Mouse (Mus musculus): ENCODE results near the gene Ankrd36. TPM values are rescaled to one million over a fixed set of nuclear protein-coding genes. Genes with fewer than 3 reads are reported as not detected.

Ankrd36 gene
- not detected in 2 replicates for polyA plus RNA-seq (2012; rRNA removed)

DNA sequence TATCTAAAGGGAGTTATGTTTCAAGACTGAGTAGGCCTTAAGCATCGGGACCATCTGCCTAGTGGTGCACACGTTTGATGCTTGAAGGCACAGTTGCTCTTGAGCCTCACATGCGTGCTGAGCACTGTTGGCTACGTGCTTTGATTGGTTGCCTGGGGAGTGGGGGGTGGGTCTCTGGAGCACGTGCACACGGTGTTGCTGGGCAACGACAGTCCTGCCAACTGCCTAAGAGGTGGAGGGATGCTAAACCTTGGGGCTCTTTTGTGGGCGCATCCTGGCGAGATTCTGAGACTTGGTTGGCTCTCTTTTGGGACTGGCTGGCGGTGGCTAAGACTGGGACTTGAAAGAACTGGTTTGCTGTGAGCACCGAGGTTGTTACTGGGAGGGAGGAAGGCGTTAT lies at the start of gene Ankrd36:
TSS of gene Ankrd36 (plus strand) at position 211 of the 400 bp plus-strand sequence.

DNA sequence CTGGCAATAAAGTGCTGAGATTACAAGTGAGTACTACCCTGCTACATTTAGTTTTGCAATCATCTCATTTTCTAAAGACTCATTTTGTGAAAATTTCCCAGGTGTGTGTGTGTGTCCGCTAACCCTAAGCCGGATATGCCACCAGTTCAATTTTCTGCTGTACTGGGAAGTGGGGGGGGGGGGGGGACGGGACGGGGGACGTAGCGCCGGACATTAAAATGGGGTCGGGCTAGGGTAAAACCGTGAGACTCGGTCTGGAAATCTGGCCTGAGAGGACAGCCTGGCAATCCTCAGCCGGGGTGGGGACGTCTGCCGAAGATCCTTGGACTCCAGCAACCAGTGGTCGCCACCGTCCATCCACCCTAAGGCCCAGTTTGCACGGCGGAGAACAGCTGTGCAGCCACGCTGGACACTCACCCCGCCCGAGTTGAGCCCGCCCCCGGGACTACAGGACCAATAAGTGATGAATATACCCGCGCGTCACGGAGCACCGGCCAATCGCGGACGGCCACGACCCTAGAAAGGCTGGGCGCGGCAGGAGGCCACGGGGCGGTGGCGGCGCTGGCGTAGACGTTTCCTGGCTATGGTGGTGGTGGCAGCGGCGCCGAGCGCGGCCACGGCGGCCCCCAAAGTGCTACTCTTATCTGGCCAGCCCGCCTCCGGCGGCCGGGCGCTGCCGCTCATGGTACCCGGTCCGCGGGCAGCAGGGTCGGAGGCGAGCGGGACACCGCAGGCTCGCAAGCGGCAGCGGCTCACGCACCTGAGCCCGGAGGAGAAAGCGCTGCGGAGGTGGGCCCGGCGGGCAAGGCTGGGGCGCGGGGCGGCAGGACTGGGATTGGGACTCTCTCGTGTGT lies 48.8 kb upstream of the Ankrd36 start, which contains the start of gene Xbp1:
TSS of gene Xbp1 (plus strand) at position 248 of the 854 bp plus-strand sequence.

DNA sequence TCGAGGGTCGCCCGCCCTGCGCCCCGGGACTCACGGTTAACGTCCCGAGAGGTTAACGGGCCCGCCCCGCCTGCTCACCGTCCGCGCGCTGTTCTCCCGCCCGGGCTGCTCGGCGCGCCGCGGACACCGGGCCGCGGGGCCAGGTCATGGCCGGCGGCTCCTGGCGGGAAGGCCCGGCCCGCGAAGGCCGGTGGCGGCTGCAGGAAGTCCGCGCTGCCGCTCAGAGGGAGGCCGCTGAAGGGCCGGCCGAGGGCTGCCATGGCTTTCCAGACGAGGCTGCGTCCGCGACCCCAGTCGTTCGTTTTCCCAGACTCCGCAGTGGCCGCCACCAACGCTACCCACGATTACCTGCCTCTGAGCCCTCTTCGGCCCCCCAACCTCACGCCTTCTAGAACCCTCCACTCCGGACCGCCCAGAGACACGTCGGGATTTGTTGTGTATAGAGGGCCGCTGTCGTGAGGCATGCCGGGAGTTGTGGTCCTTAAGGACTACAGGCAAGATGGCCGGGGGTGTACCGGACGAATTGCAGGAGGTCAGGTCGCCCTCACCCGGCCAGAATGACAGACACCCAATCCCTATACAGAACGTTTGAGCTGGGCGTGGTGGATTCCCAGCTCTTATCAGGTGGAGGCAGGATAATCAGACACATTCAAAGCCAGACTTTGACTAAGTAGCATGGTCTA lies 27.5 kb upstream of the Ankrd36 start, which contains the start of gene Ccdc117:
TSS of gene Ccdc117 (minus strand) at position 389 of the 683 bp plus-strand sequence.

DNA sequence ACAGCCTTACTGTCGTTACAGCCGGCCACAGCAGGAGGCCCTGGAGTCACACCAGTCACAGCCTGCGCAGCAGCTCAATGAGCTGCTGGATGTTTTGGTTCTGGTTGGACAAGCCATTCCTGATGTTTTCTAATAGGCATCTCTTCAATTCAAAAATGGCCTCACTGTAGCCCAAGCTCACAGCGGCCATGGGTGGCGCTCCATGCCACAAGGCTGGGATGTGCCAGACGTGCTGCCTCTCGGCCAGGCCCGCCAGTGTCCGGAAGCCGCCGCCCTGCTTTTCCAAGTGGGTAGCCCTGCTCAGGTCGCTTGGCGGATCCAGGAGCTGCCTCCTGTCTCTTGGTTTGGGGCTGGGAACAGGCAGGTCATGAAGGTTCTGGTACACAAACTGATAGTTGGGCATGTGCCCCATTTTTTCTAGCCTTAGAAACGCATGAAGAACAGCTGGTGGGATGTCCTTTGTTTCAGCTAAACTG lies 146.2 kb downstream of the Ankrd36 start, which contains the start of gene Mrps24:
TSS of gene Mrps24 (minus strand) at position 51 of the 476 bp plus-strand sequence.

Other genes with a start within 250 kb of the Ankrd36 start
- gene Znrf3, start 124.8 kb upstream of the Ankrd36 start, polyA plus RNA-seq (2012; rRNA removed), result 6.9 and 7.3 TPM in 2 replicates
- gene Xbp1, start 49.0 kb upstream of the Ankrd36 start, polyA plus RNA-seq (2012; rRNA removed), result 145 and 189 TPM in 2 replicates
- gene Ccdc117, start 27.5 kb upstream of the Ankrd36 start, polyA plus RNA-seq (2012; rRNA removed), result 4.2 and 5.4 TPM in 2 replicates
- 402 and 582 TPM in 2 replicates for gene Mrps24, start 146.0 kb downstream of the Ankrd36 start, polyA plus RNA-seq (2012; rRNA removed)
- 28.2 and 32.3 TPM in 2 replicates for gene Urgcp, start 192.7 kb downstream of the Ankrd36 start, polyA plus RNA-seq (2012; rRNA removed)
- 83.1 and 88.6 TPM in 2 replicates for gene Dbnl, start 218.8 kb downstream of the Ankrd36 start, polyA plus RNA-seq (2012; rRNA removed)
- 0.20 TPM in 1 of 2 replicates, not detected in the other for gene Pgam2, start 234.0 kb downstream of the Ankrd36 start, polyA plus RNA-seq (2012; rRNA removed)

Data from colon, adult 2 months (tissue).